ENCODE assay signal across 8 mouse cellular contexts in the genomic region with DNA sequence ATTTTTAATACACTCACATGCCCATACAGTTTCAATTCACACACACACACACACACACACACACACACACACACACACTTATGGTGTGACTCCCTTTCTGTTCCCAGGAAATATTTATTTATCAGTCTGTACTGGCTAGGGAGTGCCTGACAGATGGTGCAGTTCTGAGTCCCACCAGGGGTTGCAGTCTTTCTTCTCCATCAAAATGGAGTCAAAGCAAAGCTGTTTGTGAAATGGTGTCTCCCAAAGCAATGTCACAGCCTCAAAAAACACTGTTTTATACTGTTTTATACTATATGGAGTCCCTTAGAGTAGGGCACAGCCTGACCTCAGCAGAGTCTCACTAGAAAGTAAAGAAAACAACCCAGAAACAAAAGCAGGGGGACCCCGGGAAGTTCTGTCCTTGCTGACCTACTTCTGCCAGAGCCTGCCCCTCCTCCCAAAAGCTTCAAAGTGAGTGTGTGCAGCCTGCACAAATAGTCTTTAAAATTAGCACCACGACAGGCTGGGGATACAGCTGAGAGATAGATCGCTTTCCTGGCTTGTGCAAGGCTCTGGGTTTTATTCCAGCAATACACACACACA. TPM values are rescaled to one million over a fixed set of nuclear protein-coding genes. Genes with fewer than 3 reads are reported as not detected.
DNase-seq lines count a peak whose midpoint lies in the region; ATAC-seq and TF ChIP-seq lines count a peak whose summit lies in the region.
"Had no signal": no experiment of that assay in that cellular context is flagged by ENCODE, and none has a peak within 500 bp of the region (broad histone marks: within the 10 kb centered on the region; RNA-seq: fewer than 3 reads in every experiment).

No protein-coding gene starts in this region.

- 0 out of 2 replicates have a peak overlapping the region, but pooled peaks have one; percentile 12 for H3K9ac ChIP-seq in heart, adult 2 months (ENCODE audit: low read depth, low read length)
- no peak overlapping the region for H3K9ac ChIP-seq in neural tube, embryonic 12.5 days

- no peaks in the 10 kb centered on the region for H3K79me2 ChIP-seq in heart, adult 2 months (replicated peaks; ENCODE audit: control insufficient read depth, insufficient read depth, low read length)

- TF ChIP-seq POLR2A in heart, adult 2 months (IDR thresholded peaks at IDR 0.05; ENCODE audit: insufficient read depth, low read depth, low read length): no peak

- H3K4me3 ChIP-seq in heart, adult 2 months: no peak overlapping the region
- no peak overlapping the region for H3K4me3 ChIP-seq in neural tube, embryonic 12.5 days

- H3K27me3 ChIP-seq in heart, adult 2 months (ENCODE audit: control insufficient read depth, insufficient read depth, low read length): no peaks in the 10 kb centered on the region
- no peaks in the 10 kb centered on the region for H3K27me3 ChIP-seq in neural tube, embryonic 12.5 days (replicated peaks)

- peaks cover 6% of the 10 kb centered on the region for H3K36me3 ChIP-seq in heart, adult 2 months (ENCODE audit: control insufficient read depth, insufficient read depth, low read length)
- no peaks in the 10 kb centered on the region for H3K36me3 ChIP-seq in neural tube, embryonic 12.5 days

- intact Hi-C loops in heart, adult 2 months (cut with DNase I): no loop called here

- WGBS in heart, adult 2 months: 13% methylated on average over 3 of the region's 3 CpGs
- whole genome bisulfite sequencing in neural tube, embryonic 12.5 days: 32% methylated on average over 3 of the region's 3 CpGs

- TF ChIP-seq CTCF in heart, adult 2 months (IDR thresholded peaks at IDR 0.05): peak; percentile 41

- peak; percentile 1 for DNase-seq in ovary, adult 18-20 months (ENCODE audit: low spot score)
- no peak for DNase-seq in ovary, postnatal 10 days (ENCODE audit: low spot score)
- peak; percentile 80 to 84 for DNase-seq in cerebellum, postnatal 25 days
- peak in 1 of 2 experiments; percentile 48 for DNase-seq in heart, adult 2 months
- peak; percentile 27 to 32 for DNase-seq in layer of hippocampus, adult 8-10 months (ENCODE audit: low spot score in 2 of 2)

- H3K27ac ChIP-seq in heart, adult 2 months: peak overlapping the region; percentile 71
- H3K27ac ChIP-seq in neural tube, embryonic 12.5 days: no peak overlapping the region

- H3K4me2 ChIP-seq in neural tube, embryonic 12.5 days (replicated peaks): no peak overlapping the region

- H3K9me3 ChIP-seq in neural tube, embryonic 12.5 days: no peaks in the 10 kb centered on the region

- ATAC-seq in neural tube, embryonic 12.5 days (ENCODE audit: low FRiP score, low read depth): 0 out of 2 replicates have a peak, but pooled peaks have one; percentile 44
- ATAC-seq in granulocyte monocyte progenitor cell, adult 5-6 weeks (replicated peaks; ENCODE audit: poor library complexity, severe bottlenecking): no peak

- peaks cover 18% of the 10 kb centered on the region for H3K4me1 ChIP-seq in heart, adult 2 months (ENCODE audit: control insufficient read depth, insufficient read depth, low read length)
- 0 out of 2 replicates have a peak, but pooled peaks cover 12% of the 10 kb centered on the region for H3K4me1 ChIP-seq in neural tube, embryonic 12.5 days

- TF ChIP-seq EP300 in heart, adult 2 months (IDR thresholded peaks at IDR 0.05; ENCODE audit: insufficient read depth, low read depth, low read length): no peak

RNA-seq across cellular contexts. Expression of a gene that starts 3.3 kb away (rescaled TPM):
- total RNA-seq in heart, adult 2 months (2021): 10 to 100 TPM; 28.4 to 35.0 TPM
- 96.6 and 107 TPM in 2 replicates for polyA plus RNA-seq in heart, adult 2 months (2012; rRNA removed)
- 10 to 100 TPM in 2 of 4 experiments, 1 to 10 TPM in 2; 2.2 to 18.3 (median 8.4) TPM for total RNA-seq in layer of hippocampus, adult 8-10 months (2022)
- 15.6 and 18.4 TPM in 2 replicates for polyA plus RNA-seq in neural tube, embryonic 12.5 days (2016; fragmentation: Nextera tagmentation; extraction: Ambion mirVana)
- 41.4 and 58.5 TPM in 2 replicates for total RNA-seq in granulocyte monocyte progenitor cell, adult 5-6 weeks (2014; fragmentation: Nextera tagmentation)
- 50.3 and 51.9 TPM in 2 replicates for total RNA-seq in granulocyte monocyte progenitor cell, adult 5-6 weeks (2017)

RNA-seq across cellular contexts. Expression of a gene that starts 15.7 kb away (rescaled TPM):
- total RNA-seq in heart, adult 2 months (2021): 1 to 10 TPM; 2.7 to 3.0 TPM
- polyA plus RNA-seq in heart, adult 2 months (2012; rRNA removed): 5.9 and 7.5 TPM in 2 replicates
- 1 to 10 TPM; 1.2 to 4.9 (median 2.7) TPM for total RNA-seq in layer of hippocampus, adult 8-10 months (2022)
- 3.3 and 4.6 TPM in 2 replicates for polyA plus RNA-seq in neural tube, embryonic 12.5 days (2016; fragmentation: Nextera tagmentation; extraction: Ambion mirVana)
- 5.6 and 6.0 TPM in 2 replicates for total RNA-seq in granulocyte monocyte progenitor cell, adult 5-6 weeks (2014; fragmentation: Nextera tagmentation)
- total RNA-seq in granulocyte monocyte progenitor cell, adult 5-6 weeks (2017): 3.0 and 8.1 TPM in 2 replicates

RNA-seq across cellular contexts. Expression of a gene that starts 22.7 kb away (rescaled TPM):
- not detected for total RNA-seq in heart, adult 2 months (2021)
- not detected in 2 replicates for polyA plus RNA-seq in heart, adult 2 months (2012; rRNA removed)
- 1 to 10 TPM in 2 of 4 experiments, under 1 TPM in 1, not detected in 1; 0.29 to 2.3 (median 1.9) TPM for total RNA-seq in layer of hippocampus, adult 8-10 months (2022)
- polyA plus RNA-seq in neural tube, embryonic 12.5 days (2016; fragmentation: Nextera tagmentation; extraction: Ambion mirVana): 0.43 TPM in 1 of 2 replicates, not detected in the other
- not detected in 2 replicates for total RNA-seq in granulocyte monocyte progenitor cell, adult 5-6 weeks (2014; fragmentation: Nextera tagmentation)
- total RNA-seq in granulocyte monocyte progenitor cell, adult 5-6 weeks (2017): not detected in 2 replicates
- total RNA-seq: common myeloid progenitor, adult 5-6 weeks had no signal

RNA-seq across cellular contexts. Expression of a gene that starts 41.3 kb away (rescaled TPM):
- 1 to 10 TPM; 1.1 to 1.3 TPM for total RNA-seq in heart, adult 2 months (2021)
- polyA plus RNA-seq in heart, adult 2 months (2012; rRNA removed): 1.8 TPM in 1 of 2 replicates, not detected in the other
- total RNA-seq in layer of hippocampus, adult 8-10 months (2022): 1 to 10 TPM in 2 of 4 experiments, not detected in 2; 1.2 to 3.8 TPM
- 5.7 and 8.7 TPM in 2 replicates for polyA plus RNA-seq in neural tube, embryonic 12.5 days (2016; fragmentation: Nextera tagmentation; extraction: Ambion mirVana)
- total RNA-seq in granulocyte monocyte progenitor cell, adult 5-6 weeks (2014; fragmentation: Nextera tagmentation): not detected in 2 replicates
- total RNA-seq in granulocyte monocyte progenitor cell, adult 5-6 weeks (2017): not detected in 2 replicates
- total RNA-seq: common myeloid progenitor, adult 5-6 weeks had no signal
